Mouse (Mus musculus): ENCODE measurements at regions not wholly inside any gene's neighbourhood (a gene's known extent, or its start where the extent isn't known, plus 50 kb on each side); places are given as distances from the start of the nearest gene placed in this dataset.

- no peak overlapping the region for H3K4me2 ChIP-seq (replicated peaks; ENCODE audit: low read depth, low read length, severe bottlenecking)
- no peak overlapping the region for H3K27ac ChIP-seq (replicated peaks; ENCODE audit: low read depth, low read length)
- no peak for DNase-seq (ENCODE audit: low spot score)
- no peak for ATAC-seq (ENCODE audit: low FRiP score, low read depth)
- H3K27me3 ChIP-seq (ENCODE audit: control insufficient read depth, insufficient read depth, low read length), result no peaks in the 10 kb centered on the region
- no peaks in the 10 kb centered on the region for H3K9me3 ChIP-seq (ENCODE audit: control insufficient read depth, low read length)
- no peak overlapping the region for H3K9ac ChIP-seq (ENCODE audit: low read depth, low read length, severe bottlenecking)
- H3K36me3 ChIP-seq (ENCODE audit: control insufficient read depth, insufficient read depth, low read length), result no peaks in the 10 kb centered on the region
- 0 out of 2 replicates have a peak, but pooled peaks cover 3% of the 10 kb centered on the region for H3K4me1 ChIP-seq (ENCODE audit: control insufficient read depth, insufficient read depth, low read length)
- no peak overlapping the region for H3K4me3 ChIP-seq (replicated peaks; ENCODE audit: low read length)
- no peak for TF ChIP-seq POLR2A (IDR thresholded peaks at IDR 0.05; ENCODE audit: borderline replicate concordance, extremely low read depth, insufficient read depth, insufficient read length)
Observed at GRCm38 (mm10) chr10:26664270-26664669, 89.0 kb upstream of the Arhgap18 start.

- Histone ChIP-seq H3K9ac (ENCODE audit: low read depth, low read length, severe bottlenecking) (no peak overlapping the region), H3K4me1 (ENCODE audit: control insufficient read depth, insufficient read depth, low read length) (no peaks in the 10 kb centered on the region), H3K4me3 (replicated peaks; ENCODE audit: low read length) (no peak overlapping the region), H3K27ac (replicated peaks; ENCODE audit: low read depth, low read length) (no peak overlapping the region), H3K4me2 (replicated peaks; ENCODE audit: low read depth, low read length, severe bottlenecking) (no peak overlapping the region), H3K36me3 (ENCODE audit: control insufficient read depth, insufficient read depth, low read length) (no peaks in the 10 kb centered on the region), H3K9me3 (ENCODE audit: control insufficient read depth, low read length) (no peaks in the 10 kb centered on the region), H3K27me3 (ENCODE audit: control insufficient read depth, insufficient read depth, low read length) (no peaks in the 10 kb centered on the region)
- TF ChIP-seq POLR2A (IDR thresholded peaks at IDR 0.05; ENCODE audit: borderline replicate concordance, extremely low read depth, insufficient read depth, insufficient read length), result no peak
- DNase-seq (ENCODE audit: low spot score) (no peak), ATAC-seq (ENCODE audit: low FRiP score, low read depth) (no peak)
- WGBS, result 51% methylated on average over 4 of the region's 4 CpGs
Observed at GRCm38 (mm10) chr10:26679500-26680227, 73.6 kb upstream of the Arhgap18 start.

- Histone ChIP-seq H3K4me2 (replicated peaks; ENCODE audit: low read depth, low read length, severe bottlenecking) (peak overlapping the region; percentile 92), H3K9me3 (ENCODE audit: control insufficient read depth, low read length) (no peaks in the 10 kb centered on the region), H3K36me3 (ENCODE audit: control insufficient read depth, insufficient read depth, low read length) (no peaks in the 10 kb centered on the region), H3K9ac (ENCODE audit: low read depth, low read length, severe bottlenecking) (no peak overlapping the region), H3K27me3 (ENCODE audit: control insufficient read depth, insufficient read depth, low read length) (peaks cover 3% of the 10 kb centered on the region; the same call in 1 of the 2 replicates), H3K27ac (replicated peaks; ENCODE audit: low read depth, low read length) (no peak overlapping the region), H3K4me3 (replicated peaks; ENCODE audit: low read length) (no peak overlapping the region), H3K4me1 (ENCODE audit: control insufficient read depth, insufficient read depth, low read length) (peaks cover 4% of the 10 kb centered on the region)
- ATAC-seq (ENCODE audit: low FRiP score, low read depth) (no peak), DNase-seq (ENCODE audit: low spot score) (no peak)
- WGBS, result 69% methylated on average over 2 of the region's 2 CpGs
- TF ChIP-seq POLR2A (IDR thresholded peaks at IDR 0.05; ENCODE audit: borderline replicate concordance, extremely low read depth, insufficient read depth, insufficient read length), result no peak
Observed at GRCm38 (mm10) chr10:26694761-26695160, 58.5 kb upstream of the Arhgap18 start.

- WGBS, result 2% methylated on average over 25 of the region's 25 CpGs
- ATAC-seq (ENCODE audit: low FRiP score, low read depth) (peak; percentile 83), DNase-seq (ENCODE audit: low spot score) (peak; percentile 49)
- Histone ChIP-seq H3K4me1 (ENCODE audit: control insufficient read depth, insufficient read depth, low read length) (peaks cover 6% of the 10 kb centered on the region), H3K9me3 (ENCODE audit: control insufficient read depth, low read length) (no peaks in the 10 kb centered on the region), H3K27ac (replicated peaks; ENCODE audit: low read depth, low read length) (no peak overlapping the region), H3K9ac (ENCODE audit: low read depth, low read length, severe bottlenecking) (peak overlapping the region; percentile 58), H3K4me3 (replicated peaks; ENCODE audit: low read length) (peak overlapping the region; percentile 43), H3K27me3 (ENCODE audit: control insufficient read depth, insufficient read depth, low read length) (peaks cover 3% of the 10 kb centered on the region; the same call in 1 of the 2 replicates), H3K4me2 (replicated peaks; ENCODE audit: low read depth, low read length, severe bottlenecking) (peak overlapping the region; percentile 92), H3K36me3 (ENCODE audit: control insufficient read depth, insufficient read depth, low read length) (no peaks in the 10 kb centered on the region)
- no peak for TF ChIP-seq POLR2A (IDR thresholded peaks at IDR 0.05; ENCODE audit: borderline replicate concordance, extremely low read depth, insufficient read depth, insufficient read length)
Observed at GRCm38 (mm10) chr10:26695212-26695933, 57.8 kb upstream of the Arhgap18 start.
